Mouse (Mus musculus) embryonic stem cell, embryonic (primary cell): Measurements from ENCODE around the gene Arl11.

Experiments used
- CTCF ChIA-PET, 4 experiments: fragments of 300-600 bp in 2 of 4; fragments of 350-600 bp in 2 of 4; sonication (Branson Sonifier 250); formaldehyde crosslinking; loops; one replicate each; lab custom pipeline; 2022; ENCODE audit warnings: inconsistent platforms in 2 of 4; lab: Charles Lee
- POLR2A ChIA-PET, 4 experiments: fragments of 300-600 bp in 2 of 4; fragments of 350-600 bp in 2 of 4; sonication (Branson Sonifier 250); formaldehyde crosslinking; loops; one replicate each; lab custom pipeline; 2022; ENCODE audit warnings: antibody characterized with exemption in 4 of 4, inconsistent platforms in 1 of 4; lab: Charles Lee

Gene Arl11

GRCm38 (mm10) chr14:61316861-61317260 lies 7.3 kb downstream of the Arl11 start:
- CTCF ChIA-PET = interaction anchor here (0.5 to 4.2 kb wide), 60 partner anchors 9 to 1140 kb away, joined by 3 to 82 read pairs (median 4); partner anchors contain the start of genes Ebpl (in 1 of the 4), Gucy1b2 (in 1 of the 4), Kpna3 (in 1 of the 4) and Mipep (in 1 of the 4)
- POLR2A ChIA-PET = interaction anchor here (0.5 to 2.5 kb wide), 27 partner anchors 10 to 1018 kb away, joined by 3 to 18 read pairs (median 3); partner anchors contain the start of genes Spryd7 (in 2 of the 4) and Ebpl (in 1 of the 4)

GRCm38 (mm10) chr14:61320765-61321164 lies 11.2 kb downstream of the Arl11 start:
- ChIA-PET POLR2A (interaction anchor here in 2 of 4 experiments (1.2 to 1.7 kb wide), 4 partner anchors 9 to 10 kb away, joined by 3 to 6 read pairs (median 6); no protein-coding TSS in a partner anchor), CTCF (no interaction called here)

- ChIA-PET CTCF (interaction anchor here in 1 of 4 experiments (0.8 kb wide), 1 partner anchor 10 kb away, joined by 3 read pairs; no protein-coding TSS in a partner anchor), POLR2A (interaction anchor here in 2 of 4 experiments (1.4 to 1.5 kb wide), 2 partner anchors 10 kb away, joined by 5 to 6 read pairs; no protein-coding TSS in a partner anchor)
Measured at GRCm38 (mm10) chr14:61321200-61321599, 11.6 kb downstream of the Arl11 start.

- ChIA-PET CTCF (interaction anchor here in 1 of 4 experiments (0.9 kb wide), 1 partner anchor 9 kb away, joined by 3 read pairs; no protein-coding TSS in a partner anchor), POLR2A (interaction anchor here in 1 of 4 experiments (0.7 to 1.4 kb wide), 3 partner anchors 12 to 181 kb away, joined by 3 to 5 read pairs (median 3); no protein-coding TSS in a partner anchor)
Measured at GRCm38 (mm10) chr14:61322740-61323139, 13.2 kb downstream of the Arl11 start.

- POLR2A ChIA-PET = interaction anchor here in 2 of 4 experiments (0.8 to 2.0 kb wide), 8 partner anchors 10 to 271 kb away, joined by 3 to 7 read pairs (median 4); partner anchors contain the start of genes Ebpl (in 2 of the 2) and Trim13 (in 1 of the 2)
- CTCF ChIA-PET = interaction anchor here (0.6 to 6.1 kb wide), 20 partner anchors 10 to 856 kb away, joined by 3 to 82 read pairs (median 4); partner anchors contain the start of gene Ebpl (in 2 of the 4)
Measured at GRCm38 (mm10) chr14:61327007-61327406, 17.5 kb downstream of the Arl11 start.

GRCm38 (mm10) chr14:61327618-61328450 lies 18.3 kb downstream of the Arl11 start:
- ChIA-PET CTCF (interaction anchor here (0.5 to 6.1 kb wide), 16 partner anchors 11 to 499 kb away, joined by 3 to 82 read pairs (median 4); partner anchors contain the start of gene Ebpl (in 1 of the 4)), POLR2A (interaction anchor here in 2 of 4 experiments (0.8 to 2.0 kb wide), 7 partner anchors 11 to 270 kb away, joined by 3 to 7 read pairs (median 4); partner anchors contain the start of genes Ebpl (in 2 of the 2) and Trim13 (in 1 of the 2))

- CTCF ChIA-PET = interaction anchor here (0.5 to 6.1 kb wide), 28 partner anchors 9 to 1961 kb away, joined by 3 to 82 read pairs (median 4); partner anchors contain the start of genes Ebpl (in 2 of the 4), Kpna3 (in 1 of the 4) and Trim13 (in 1 of the 4)
- POLR2A ChIA-PET = interaction anchor here (0.5 to 3.1 kb wide), 32 partner anchors 9 to 682 kb away, joined by 3 to 18 read pairs (median 5); partner anchors contain the start of genes Ebpl (in 2 of the 4), Arl11 (in 1 of the 4) and Spryd7 (in 1 of the 4)
Measured at GRCm38 (mm10) chr14:61330591-61330990, 21.0 kb downstream of the Arl11 start.

- CTCF ChIA-PET = interaction anchor here (0.5 to 6.1 kb wide), 30 partner anchors 8 to 1126 kb away, joined by 3 to 82 read pairs (median 4); partner anchors contain the start of genes Ebpl (in 2 of the 4), Kpna3 (in 1 of the 4) and Trim13 (in 1 of the 4)
- POLR2A ChIA-PET = interaction anchor here (0.6 to 3.1 kb wide), 35 partner anchors 10 to 531 kb away, joined by 3 to 18 read pairs (median 4); partner anchors contain the start of genes Ebpl (in 2 of the 4), Arl11 (in 1 of the 4) and Spryd7 (in 1 of the 4)
Measured at GRCm38 (mm10) chr14:61330996-61331561, 21.5 kb downstream of the Arl11 start.

- ChIA-PET CTCF (interaction anchor here (0.6 to 2.0 kb wide), 4 partner anchors 13 to 1075 kb away, joined by 3 to 10 read pairs (median 4); partner anchors contain the start of gene Mtmr6 (in 1 of the 4)), POLR2A (interaction anchor here in 2 of 4 experiments (1.0 to 1.3 kb wide), 3 partner anchors 12 to 22 kb away, joined by 3 read pairs; no protein-coding TSS in a partner anchor)
Measured at GRCm38 (mm10) chr14:61339381-61339780, 29.8 kb downstream of the Arl11 start.

- ChIA-PET POLR2A (interaction anchor here in 3 of 4 experiments (0.7 to 1.6 kb wide), 6 partner anchors 12 to 378 kb away, joined by 3 to 4 read pairs (median 3); partner anchors contain the start of gene Ebpl (in 1 of the 3)), CTCF (no interaction called here)
Measured at GRCm38 (mm10) chr14:61344590-61344989, 35.0 kb downstream of the Arl11 start.

GRCm38 (mm10) chr14:61346827-61347698 lies 37.5 kb downstream of the Arl11 start:
- POLR2A ChIA-PET = interaction anchor here in 1 of 4 experiments (1.2 kb wide), 1 partner anchor 13 kb away, joined by 6 read pairs; the partner anchor contains the start of gene Ebpl
- CTCF ChIA-PET = no interaction called here

- ChIA-PET POLR2A (interaction anchor here in 1 of 4 experiments (2.9 kb wide), 1 partner anchor 19 kb away, joined by 7 read pairs; no protein-coding TSS in a partner anchor), CTCF (interaction anchor here in 1 of 4 experiments (0.6 kb wide), 1 partner anchor 764 kb away, joined by 4 read pairs; no protein-coding TSS in a partner anchor)
Measured at GRCm38 (mm10) chr14:61349876-61350275, 40.3 kb downstream of the Arl11 start.

GRCm38 (mm10) chr14:61350808-61351207 lies 41.3 kb downstream of the Arl11 start:
- ChIA-PET CTCF (interaction anchor here in 1 of 4 experiments (0.9 kb wide), 1 partner anchor 20 kb away, joined by 3 read pairs; no protein-coding TSS in a partner anchor), POLR2A (interaction anchor here in 2 of 4 experiments (1.2 to 2.9 kb wide), 3 partner anchors 9 to 20 kb away, joined by 7 to 8 read pairs (median 7); partner anchors contain the start of gene Ebpl (in 2 of the 2))

GRCm38 (mm10) chr14:61354251-61355235 lies 45.0 kb downstream of the Arl11 start:
- ChIA-PET POLR2A (interaction anchor here in 2 of 4 experiments (0.7 to 1.7 kb wide), 2 partner anchors 37 to 64 kb away, joined by 3 read pairs; no protein-coding TSS in a partner anchor), CTCF (no interaction called here)
